Mouse (Mus musculus): Measurements from ENCODE around the gene Alg14.

GRCm38 (mm10) chr3:121340321-121340761, 48.8 kb downstream of the Alg14 start:
- TF ChIP-seq EP300 (optimal IDR thresholded peaks at IDR 0.05) (no peak), CTCF (IDR thresholded peaks at IDR 0.05; ENCODE audit: low read depth) (no peak)

All from stomach, postnatal 0 days (tissue).